Mouse (Mus musculus) T-helper 2 cell (primary cell): ENCODE data around the gene Srgap3.

Source experiments
- in situ Hi-C: fragments of 300-600 bp; cut with MboI, MseI; formaldehyde crosslinking; loops from one replicate; pipeline ENCODE4 v1.15.1; 2025; ENCODE audit warnings: high pct_unique_total_duplicates

Srgap3 gene

GRCm38 (mm10) chr6:112946895-112947436 is at the start of gene Srgap3:
Gene Srgap3, minus strand, starts transcription at chr6:112947266.
- in situ Hi-C loops: no loop called here

GRCm38 (mm10) chr6:112995708-112996107 is 48.6 kb upstream of the Srgap3 start:
- in situ Hi-C loops: loop anchor here (10.0 kb wide), 1 partner anchor 271 kb away; no protein-coding TSS in a partner anchor

- in situ Hi-C loops: loop anchor here (10.0 kb wide), 1 partner anchor 265 kb away; no protein-coding TSS in a partner anchor
These were observed 43.1 kb upstream of the Srgap3 start for GRCm38 (mm10) chr6:112990119-112990518.

GRCm38 (mm10) chr6:112985362-112986314 is 38.6 kb upstream of the Srgap3 start:
- in situ Hi-C loops: no loop called here

GRCm38 (mm10) chr6:112982241-112982640 is 35.2 kb upstream of the Srgap3 start:
- in situ Hi-C loops: no loop called here

GRCm38 (mm10) chr6:112978947-112979346 is 31.9 kb upstream of the Srgap3 start:
- in situ Hi-C loops: no loop called here

GRCm38 (mm10) chr6:112977246-112977645 is 30.2 kb upstream of the Srgap3 start:
- in situ Hi-C loops: no loop called here

- in situ Hi-C loops: no loop called here
These were observed 29.5 kb upstream of the Srgap3 start for GRCm38 (mm10) chr6:112976541-112976940.

GRCm38 (mm10) chr6:112976136-112976535 is 29.1 kb upstream of the Srgap3 start:
- in situ Hi-C loops: no loop called here

- in situ Hi-C loops: no loop called here
These were observed 27.0 kb upstream of the Srgap3 start for GRCm38 (mm10) chr6:112973786-112974720.

GRCm38 (mm10) chr6:112972858-112973631 is 26.0 kb upstream of the Srgap3 start:
- in situ Hi-C loops: no loop called here

- in situ Hi-C loops: no loop called here
These were observed 25.1 kb upstream of the Srgap3 start for GRCm38 (mm10) chr6:112972127-112972526.

- in situ Hi-C loops: no loop called here
These were observed 24.2 kb upstream of the Srgap3 start for GRCm38 (mm10) chr6:112971116-112971768.

- in situ Hi-C loops: no loop called here
These were observed 20.3 kb upstream of the Srgap3 start for GRCm38 (mm10) chr6:112967359-112967758.

- in situ Hi-C loops: no loop called here
These were observed 11.3 kb upstream of the Srgap3 start for GRCm38 (mm10) chr6:112958360-112958759.

GRCm38 (mm10) chr6:112957583-112958280 is 10.7 kb upstream of the Srgap3 start:
- in situ Hi-C loops: no loop called here

- in situ Hi-C loops: no loop called here
These were observed 8.7 kb upstream of the Srgap3 start for GRCm38 (mm10) chr6:112955773-112956172.

GRCm38 (mm10) chr6:112953905-112954304 is 6.8 kb upstream of the Srgap3 start:
- in situ Hi-C loops: no loop called here

GRCm38 (mm10) chr6:112951254-112951653 is 4.2 kb upstream of the Srgap3 start:
- in situ Hi-C loops: no loop called here
